Mouse (Mus musculus): ENCODE measurements at regions not wholly inside any gene's neighbourhood (a gene's known extent, or its start where the extent isn't known, plus 50 kb on each side); places are given as distances from the start of the nearest gene placed in this dataset.

- no peaks in the 10 kb centered on the region for H3K27me3 ChIP-seq (replicated peaks; ENCODE audit: control insufficient read depth, insufficient read depth, low read length)
- no peaks in the 10 kb centered on the region for H3K4me1 ChIP-seq (ENCODE audit: control insufficient read depth, insufficient read depth, low read length)
- H3K4me3 ChIP-seq (ENCODE audit: insufficient read depth, low read depth, low read length): no peak overlapping the region
- 65% methylated on average over 2 of the region's 2 CpGs for WGBS
- no peaks in the 10 kb centered on the region for H3K36me3 ChIP-seq (ENCODE audit: control insufficient read depth, insufficient read depth, low read length)
- no peak overlapping the region for H3K27ac ChIP-seq (ENCODE audit: insufficient read depth, low read depth, low read length)
- DNase-seq: no peak
- TF ChIP-seq POLR2A (IDR thresholded peaks at IDR 0.05; ENCODE audit: low read depth, low read length): no peak
- no peak for TF ChIP-seq CTCF (conservative IDR thresholded peaks at IDR 0.05; ENCODE audit: insufficient read depth, insufficient read length, low read depth, low read length)
Observed at GRCm38 (mm10) chr9:113145036-113145435, 563.0 kb downstream of the Pdcd6ip start.

GRCm38 (mm10) chr9:113134611-113135010, 573.4 kb downstream of the Pdcd6ip start:
- TF ChIP-seq CTCF (conservative IDR thresholded peaks at IDR 0.05; ENCODE audit: insufficient read depth, insufficient read length, low read depth, low read length): no peak
- WGBS: 93% methylated on average over 3 of the region's 3 CpGs
- H3K36me3 ChIP-seq (ENCODE audit: control insufficient read depth, insufficient read depth, low read length): no peaks in the 10 kb centered on the region

GRCm38 (mm10) chr9:113123004-113123692, 584.9 kb downstream of the Pdcd6ip start:
- Histone ChIP-seq H3K27ac (ENCODE audit: insufficient read depth, low read depth, low read length) (no peak overlapping the region), H3K36me3 (ENCODE audit: control insufficient read depth, insufficient read depth, low read length) (no peaks in the 10 kb centered on the region), H3K4me3 (ENCODE audit: insufficient read depth, low read depth, low read length) (no peak overlapping the region), H3K27me3 (replicated peaks; ENCODE audit: control insufficient read depth, insufficient read depth, low read length) (no peaks in the 10 kb centered on the region), H3K4me1 (ENCODE audit: control insufficient read depth, insufficient read depth, low read length) (peaks cover 10% of the 10 kb centered on the region)
- peak; percentile 45 for DNase-seq
- TF ChIP-seq POLR2A (IDR thresholded peaks at IDR 0.05; ENCODE audit: low read depth, low read length): no peak
- TF ChIP-seq CTCF (conservative IDR thresholded peaks at IDR 0.05; ENCODE audit: insufficient read depth, insufficient read length, low read depth, low read length): no peak
- WGBS: 62% methylated on average over 7 of the region's 7 CpGs

More at GRCm38 (mm10) chr9:113134611-113135010, 573.4 kb downstream of the Pdcd6ip start:
- no peaks in the 10 kb centered on the region for H3K27me3 ChIP-seq (replicated peaks; ENCODE audit: control insufficient read depth, insufficient read depth, low read length)
- H3K4me1 ChIP-seq (ENCODE audit: control insufficient read depth, insufficient read depth, low read length): no peaks in the 10 kb centered on the region
- no peak overlapping the region for H3K27ac ChIP-seq (ENCODE audit: insufficient read depth, low read depth, low read length)
- no peak for DNase-seq
- H3K4me3 ChIP-seq (ENCODE audit: insufficient read depth, low read depth, low read length): no peak overlapping the region

GRCm38 (mm10) chr9:113122253-113122749, 585.8 kb downstream of the Pdcd6ip start:
- Histone ChIP-seq H3K4me1 (ENCODE audit: control insufficient read depth, insufficient read depth, low read length) (peaks cover 10% of the 10 kb centered on the region), H3K36me3 (ENCODE audit: control insufficient read depth, insufficient read depth, low read length) (no peaks in the 10 kb centered on the region), H3K27ac (ENCODE audit: insufficient read depth, low read depth, low read length) (no peak overlapping the region), H3K27me3 (replicated peaks; ENCODE audit: control insufficient read depth, insufficient read depth, low read length) (no peaks in the 10 kb centered on the region), H3K4me3 (ENCODE audit: insufficient read depth, low read depth, low read length) (no peak overlapping the region)
- TF ChIP-seq CTCF (conservative IDR thresholded peaks at IDR 0.05; ENCODE audit: insufficient read depth, insufficient read length, low read depth, low read length) (no peak), POLR2A (IDR thresholded peaks at IDR 0.05; ENCODE audit: low read depth, low read length) (no peak)
- peak; percentile 74 for DNase-seq
- WGBS: 32% methylated on average over 3 of the region's 3 CpGs

- H3K27ac ChIP-seq (ENCODE audit: insufficient read depth, low read depth, low read length): no peak overlapping the region
- TF ChIP-seq POLR2A (IDR thresholded peaks at IDR 0.05; ENCODE audit: low read depth, low read length) (no peak), CTCF (conservative IDR thresholded peaks at IDR 0.05; ENCODE audit: insufficient read depth, insufficient read length, low read depth, low read length) (no peak)
- H3K4me1 ChIP-seq (ENCODE audit: control insufficient read depth, insufficient read depth, low read length): peaks cover 10% of the 10 kb centered on the region
- no peaks in the 10 kb centered on the region for H3K36me3 ChIP-seq (ENCODE audit: control insufficient read depth, insufficient read depth, low read length)
- H3K4me3 ChIP-seq (ENCODE audit: insufficient read depth, low read depth, low read length): no peak overlapping the region
- H3K27me3 ChIP-seq (replicated peaks; ENCODE audit: control insufficient read depth, insufficient read depth, low read length): no peaks in the 10 kb centered on the region
- no peak for DNase-seq
Observed at GRCm38 (mm10) chr9:113120385-113120784, 587.7 kb downstream of the Pdcd6ip start.

GRCm38 (mm10) chr9:113119721-113120120, 588.3 kb downstream of the Pdcd6ip start:
- 91% methylated on average over 1 of the region's 1 CpGs for WGBS
- no peaks in the 10 kb centered on the region for H3K27me3 ChIP-seq (replicated peaks; ENCODE audit: control insufficient read depth, insufficient read depth, low read length)

GRCm38 (mm10) chr9:113115576-113115975, 592.5 kb downstream of the Pdcd6ip start:
- Histone ChIP-seq H3K27me3 (replicated peaks; ENCODE audit: control insufficient read depth, insufficient read depth, low read length) (no peaks in the 10 kb centered on the region), H3K4me1 (ENCODE audit: control insufficient read depth, insufficient read depth, low read length) (no peaks in the 10 kb centered on the region), H3K4me3 (ENCODE audit: insufficient read depth, low read depth, low read length) (no peak overlapping the region), H3K36me3 (ENCODE audit: control insufficient read depth, insufficient read depth, low read length) (no peaks in the 10 kb centered on the region), H3K27ac (ENCODE audit: insufficient read depth, low read depth, low read length) (no peak overlapping the region)
- DNase-seq: no peak
- TF ChIP-seq CTCF (conservative IDR thresholded peaks at IDR 0.05; ENCODE audit: insufficient read depth, insufficient read length, low read depth, low read length) (no peak), POLR2A (IDR thresholded peaks at IDR 0.05; ENCODE audit: low read depth, low read length) (no peak)
- 55% methylated on average over 5 of the region's 5 CpGs for WGBS

More at GRCm38 (mm10) chr9:113119721-113120120, 588.3 kb downstream of the Pdcd6ip start:
- TF ChIP-seq POLR2A (IDR thresholded peaks at IDR 0.05; ENCODE audit: low read depth, low read length) (no peak), CTCF (conservative IDR thresholded peaks at IDR 0.05; ENCODE audit: insufficient read depth, insufficient read length, low read depth, low read length) (no peak)
- Histone ChIP-seq H3K4me3 (ENCODE audit: insufficient read depth, low read depth, low read length) (no peak overlapping the region), H3K36me3 (ENCODE audit: control insufficient read depth, insufficient read depth, low read length) (no peaks in the 10 kb centered on the region), H3K4me1 (ENCODE audit: control insufficient read depth, insufficient read depth, low read length) (peaks cover 10% of the 10 kb centered on the region), H3K27ac (ENCODE audit: insufficient read depth, low read depth, low read length) (no peak overlapping the region)
- no peak for DNase-seq
